Mouse (Mus musculus): ENCODE measurements around the gene Eif3c. TPM values are rescaled to one million over a fixed set of nuclear protein-coding genes. Genes with fewer than 3 reads are reported as not detected.

Eif3c gene
- polyA plus RNA-seq, 1 experiment from 2014 or later = 207 TPM

GRCm38 (mm10) chr7:126595890-126596289 lies 29.7 kb upstream of the Eif3c start:
- Histone ChIP-seq H3K27me3 (ENCODE audit: control insufficient read depth, insufficient read depth, low read length) (no peaks in the 10 kb centered on the region), H3K9ac (ENCODE audit: low read depth, low read length) (no peak overlapping the region), H3K36me3 (ENCODE audit: control insufficient read depth, insufficient read depth, low read length) (no peaks in the 10 kb centered on the region), H3K9me3 (ENCODE audit: control insufficient read depth, low read length) (no peaks in the 10 kb centered on the region), H3K27ac (ENCODE audit: low read depth, low read length) (no peak overlapping the region), H3K4me3 (ENCODE audit: low read length) (no peak overlapping the region), H3K4me2 (replicated peaks; ENCODE audit: low read depth, low read length) (no peak overlapping the region), H3K4me1 (ENCODE audit: control insufficient read depth, insufficient read depth, low read length) (no peaks in the 10 kb centered on the region)
- 88% methylated on average over 5 of the region's 5 CpGs for WGBS
- no peak for ATAC-seq (ENCODE audit: low FRiP score, low TSS enrichment)

DNA sequence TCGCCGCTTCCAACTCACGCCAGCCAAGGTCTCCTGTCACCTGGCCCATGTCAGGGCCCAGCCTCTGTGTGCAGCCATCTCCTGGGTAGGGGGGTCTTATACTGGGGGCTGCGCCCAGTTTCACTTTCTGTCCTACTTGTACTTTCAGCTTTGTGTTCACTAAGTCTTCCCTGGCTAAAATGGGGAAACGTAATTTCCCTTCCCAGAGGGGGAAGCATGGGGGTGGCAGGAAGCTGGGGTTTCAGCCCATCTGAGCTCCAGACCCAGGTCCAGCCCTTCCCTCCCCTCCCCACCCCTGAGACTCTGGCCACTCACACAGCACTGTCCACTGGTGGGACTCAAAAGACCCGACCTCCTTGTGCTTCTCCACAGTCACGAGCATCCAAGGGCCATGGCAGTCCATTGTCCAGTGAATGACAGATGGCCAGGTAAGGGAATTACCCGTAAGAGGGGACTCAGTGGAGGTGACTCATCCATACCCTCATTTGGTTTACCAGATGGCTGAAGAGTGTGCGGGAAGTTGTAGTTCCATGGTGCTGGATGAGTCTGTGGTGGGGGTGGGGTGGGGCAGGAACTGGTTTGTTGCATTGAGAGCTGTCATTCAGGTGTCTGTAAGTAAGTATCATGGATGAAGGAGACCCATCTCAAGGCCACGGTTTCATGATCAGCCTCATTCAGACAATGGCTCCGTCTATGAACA lies 28.8 kb upstream of the Eif3c start, which contains the start of gene Il27:
TSS of gene Il27 (minus strand) at position 80 of the 700 bp plus-strand sequence.
- Histone ChIP-seq H3K27me3 (ENCODE audit: control insufficient read depth, insufficient read depth, low read length) (no peaks in the 10 kb centered on the region), H3K36me3 (ENCODE audit: control insufficient read depth, insufficient read depth, low read length) (no peaks in the 10 kb centered on the region), H3K27ac (ENCODE audit: low read depth, low read length) (no peak within 1 kb of the TSS), H3K4me3 (ENCODE audit: low read length) (no peak within 1 kb of the TSS), H3K4me2 (replicated peaks; ENCODE audit: low read depth, low read length) (no peak within 1 kb of the TSS), H3K4me1 (ENCODE audit: control insufficient read depth, insufficient read depth, low read length) (no peaks in the 10 kb centered on the region), H3K9ac (ENCODE audit: low read depth, low read length) (no peak within 1 kb of the TSS), H3K9me3 (ENCODE audit: control insufficient read depth, low read length) (no peaks in the 10 kb centered on the region)
- WGBS = 79% methylated on average over 11 of the region's 11 CpGs
- no peak for ATAC-seq (ENCODE audit: low FRiP score, low TSS enrichment)

DNA sequence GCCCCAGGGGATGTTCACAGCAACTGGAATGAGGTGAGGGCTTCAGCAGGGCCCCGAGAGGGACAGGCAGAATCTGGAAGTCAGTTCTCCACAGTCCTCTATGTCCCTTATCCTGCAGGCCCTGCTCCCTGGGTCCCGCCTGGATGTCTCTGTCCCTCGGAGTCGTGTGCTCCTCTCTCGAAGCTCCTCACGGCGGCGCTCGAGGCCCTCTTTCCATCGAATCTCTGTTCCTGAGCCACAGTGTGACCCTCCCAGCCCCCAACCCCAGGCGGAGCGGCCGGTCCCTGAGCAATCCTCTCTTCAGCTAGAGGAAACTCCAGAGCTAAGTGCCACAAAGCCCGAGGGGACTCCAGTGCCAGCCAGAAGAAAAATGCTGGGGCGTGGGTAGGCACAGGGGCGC lies 21.6 kb upstream of the Eif3c start:
- 6% methylated on average over 16 of the region's 16 CpGs for WGBS
- Histone ChIP-seq H3K36me3 (ENCODE audit: control insufficient read depth, insufficient read depth, low read length) (no peaks in the 10 kb centered on the region), H3K9me3 (ENCODE audit: control insufficient read depth, low read length) (no peaks in the 10 kb centered on the region), H3K4me2 (replicated peaks; ENCODE audit: low read depth, low read length) (peak overlapping the region; percentile 26; the same call in 1 of the 2 replicates), H3K27me3 (ENCODE audit: control insufficient read depth, insufficient read depth, low read length) (no peaks in the 10 kb centered on the region), H3K4me3 (ENCODE audit: low read length) (no peak overlapping the region), H3K27ac (ENCODE audit: low read depth, low read length) (no peak overlapping the region), H3K4me1 (ENCODE audit: control insufficient read depth, insufficient read depth, low read length) (no peaks in the 10 kb centered on the region; the same call in 1 of the 2 replicates), H3K9ac (ENCODE audit: low read depth, low read length) (peak overlapping the region; percentile 38)
- ATAC-seq (ENCODE audit: low FRiP score, low TSS enrichment) = peak; percentile 59

- ATAC-seq (ENCODE audit: low FRiP score, low TSS enrichment) = no peak
- H3K36me3 ChIP-seq (ENCODE audit: control insufficient read depth, insufficient read depth, low read length) = no peaks in the 10 kb centered on the region
- 0 out of 2 replicates have a peak overlapping the region, but pooled peaks have one; percentile 38 for H3K9ac ChIP-seq (ENCODE audit: low read depth, low read length)
- no peak overlapping the region for H3K4me3 ChIP-seq (ENCODE audit: low read length)
- no peaks in the 10 kb centered on the region for H3K9me3 ChIP-seq (ENCODE audit: control insufficient read depth, low read length)
- WGBS = 33% methylated on average over 8 of the region's 8 CpGs
- H3K4me2 ChIP-seq (replicated peaks; ENCODE audit: low read depth, low read length) = no peak overlapping the region
- H3K27me3 ChIP-seq (ENCODE audit: control insufficient read depth, insufficient read depth, low read length) = no peaks in the 10 kb centered on the region
- no peak overlapping the region for H3K27ac ChIP-seq (ENCODE audit: low read depth, low read length)
- no peaks in the 10 kb centered on the region; the same call in 1 of the 2 replicates for H3K4me1 ChIP-seq (ENCODE audit: control insufficient read depth, insufficient read depth, low read length)
Measured at GRCm38 (mm10) chr7:126586839-126587238, 20.6 kb upstream of the Eif3c start.

DNA sequence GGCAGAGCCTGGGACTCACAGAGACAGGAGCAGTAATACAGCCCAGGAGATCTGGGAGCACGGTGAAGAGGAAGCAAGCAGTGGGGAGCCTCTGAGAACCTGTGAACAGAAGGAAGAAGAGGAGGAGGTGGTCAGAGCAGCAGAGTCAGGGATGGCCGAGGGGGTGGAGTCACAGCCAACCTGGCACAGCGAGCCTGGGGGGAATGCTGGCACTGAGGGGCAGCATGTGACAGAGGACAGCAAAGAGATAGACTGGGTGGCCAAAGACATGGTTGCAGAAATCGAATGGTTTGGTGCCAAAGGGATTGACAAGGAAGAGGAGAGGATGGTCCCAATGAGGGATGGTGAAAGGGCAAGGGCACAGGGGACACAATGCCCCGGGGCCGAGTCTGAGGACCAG lies 19.5 kb upstream of the Eif3c start, which contains the start of gene Cln3:
TSS of gene Cln3 (minus strand) at position 101 of the 400 bp plus-strand sequence.
- H3K36me3 ChIP-seq (ENCODE audit: control insufficient read depth, insufficient read depth, low read length) = no peaks in the 10 kb centered on the region
- H3K4me1 ChIP-seq (ENCODE audit: control insufficient read depth, insufficient read depth, low read length) = no peaks in the 10 kb centered on the region; the same call in 1 of the 2 replicates
- WGBS = 81% methylated on average over 6 of the region's 6 CpGs
- H3K9me3 ChIP-seq (ENCODE audit: control insufficient read depth, low read length) = no peaks in the 10 kb centered on the region
- no peaks in the 10 kb centered on the region for H3K27me3 ChIP-seq (ENCODE audit: control insufficient read depth, insufficient read depth, low read length)
- ATAC-seq (ENCODE audit: low FRiP score, low TSS enrichment) = no peak
- H3K4me3 ChIP-seq (ENCODE audit: low read length) = no peak within 1 kb of the TSS
- H3K27ac ChIP-seq (ENCODE audit: low read depth, low read length) = no peak within 1 kb of the TSS
- no peak within 1 kb of the TSS for H3K4me2 ChIP-seq (replicated peaks; ENCODE audit: low read depth, low read length)
- H3K9ac ChIP-seq (ENCODE audit: low read depth, low read length) = no peak within 1 kb of the TSS

GRCm38 (mm10) chr7:126584506-126584977 lies 18.3 kb upstream of the Eif3c start, which contains the start of gene Apobr:
Gene Apobr, plus strand, starts transcription at chr7:126584942.
- H3K4me3 ChIP-seq (ENCODE audit: low read length) = peak within 1 kb of the TSS; percentile 55
- H3K27me3 ChIP-seq (ENCODE audit: control insufficient read depth, insufficient read depth, low read length) = no peaks in the 10 kb centered on the region
- no peaks in the 10 kb centered on the region; the same call in 1 of the 2 replicates for H3K4me1 ChIP-seq (ENCODE audit: control insufficient read depth, insufficient read depth, low read length)
- WGBS = 76% methylated on average over 8 of the region's 8 CpGs
- H3K4me2 ChIP-seq (replicated peaks; ENCODE audit: low read depth, low read length) = peak within 1 kb of the TSS; percentile 55; the same call in 1 of the 2 replicates
- no peak within 1 kb of the TSS for H3K27ac ChIP-seq (ENCODE audit: low read depth, low read length)
- no peaks in the 10 kb centered on the region for H3K36me3 ChIP-seq (ENCODE audit: control insufficient read depth, insufficient read depth, low read length)
- no peak for ATAC-seq (ENCODE audit: low FRiP score, low TSS enrichment)
- 0 out of 2 replicates have a peak within 1 kb of the TSS, but pooled peaks have one; percentile 57 for H3K9ac ChIP-seq (ENCODE audit: low read depth, low read length)
- no peaks in the 10 kb centered on the region for H3K9me3 ChIP-seq (ENCODE audit: control insufficient read depth, low read length)

DNA sequence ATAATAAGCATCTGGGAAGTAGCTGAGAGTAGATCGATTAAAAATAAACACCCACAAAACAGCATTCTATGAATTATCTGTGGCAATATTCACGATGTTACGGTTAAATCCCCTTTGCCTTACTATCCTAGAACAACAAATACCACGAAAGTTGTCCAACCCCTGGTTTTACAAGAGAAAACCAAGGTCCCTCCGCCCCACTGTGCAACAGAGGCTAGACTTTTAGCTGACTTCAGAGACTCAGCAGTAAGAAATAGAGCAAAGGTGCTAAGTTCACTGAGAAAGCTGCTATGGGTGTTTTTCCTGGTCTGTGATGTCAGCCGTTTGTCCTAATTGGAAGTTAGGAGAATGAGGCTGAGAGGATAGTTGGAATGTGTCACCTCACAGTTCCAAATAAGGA lies 17.6 kb upstream of the Eif3c start:
- Histone ChIP-seq H3K4me3 (ENCODE audit: low read length) (peak overlapping the region; percentile 55), H3K4me1 (ENCODE audit: control insufficient read depth, insufficient read depth, low read length) (no peaks in the 10 kb centered on the region; the same call in 1 of the 2 replicates), H3K36me3 (ENCODE audit: control insufficient read depth, insufficient read depth, low read length) (peaks cover 1% of the 10 kb centered on the region; the same call in 1 of the 2 replicates), H3K4me2 (replicated peaks; ENCODE audit: low read depth, low read length) (peak overlapping the region; percentile 55), H3K9me3 (ENCODE audit: control insufficient read depth, low read length) (no peaks in the 10 kb centered on the region), H3K27me3 (ENCODE audit: control insufficient read depth, insufficient read depth, low read length) (no peaks in the 10 kb centered on the region), H3K27ac (ENCODE audit: low read depth, low read length) (no peak overlapping the region), H3K9ac (ENCODE audit: low read depth, low read length) (0 out of 2 replicates have a peak overlapping the region, but pooled peaks have one; percentile 57)
- ATAC-seq (ENCODE audit: low FRiP score, low TSS enrichment) = no peak
- WGBS = 54% methylated on average over 6 of the region's 6 CpGs

GRCm38 (mm10) chr7:126583251-126583709 lies 17.1 kb upstream of the Eif3c start:
- Histone ChIP-seq H3K27ac (ENCODE audit: low read depth, low read length) (peak overlapping the region; percentile 77), H3K9me3 (ENCODE audit: control insufficient read depth, low read length) (no peaks in the 10 kb centered on the region), H3K27me3 (ENCODE audit: control insufficient read depth, insufficient read depth, low read length) (no peaks in the 10 kb centered on the region), H3K4me2 (replicated peaks; ENCODE audit: low read depth, low read length) (peak overlapping the region; percentile 55), H3K4me1 (ENCODE audit: control insufficient read depth, insufficient read depth, low read length) (no peaks in the 10 kb centered on the region; the same call in 1 of the 2 replicates), H3K9ac (ENCODE audit: low read depth, low read length) (peak overlapping the region; percentile 57), H3K36me3 (ENCODE audit: control insufficient read depth, insufficient read depth, low read length) (peaks cover 5% of the 10 kb centered on the region; the same call in 1 of the 2 replicates), H3K4me3 (ENCODE audit: low read length) (peak overlapping the region; percentile 55)
- WGBS = 1% methylated on average over 22 of the region's 22 CpGs
- ATAC-seq (ENCODE audit: low FRiP score, low TSS enrichment) = peak; percentile 85

- peak overlapping the region; percentile 77; the same call in 1 of the 2 replicates for H3K27ac ChIP-seq (ENCODE audit: low read depth, low read length)
- WGBS = 3% methylated on average over 20 of the region's 20 CpGs
Measured at GRCm38 (mm10) chr7:126582759-126583158, 16.5 kb upstream of the Eif3c start.

More at GRCm38 (mm10) chr7:126582759-126583158, 16.5 kb upstream of the Eif3c start:
- Histone ChIP-seq H3K9me3 (ENCODE audit: control insufficient read depth, low read length) (no peaks in the 10 kb centered on the region), H3K36me3 (ENCODE audit: control insufficient read depth, insufficient read depth, low read length) (peaks cover 5% of the 10 kb centered on the region; the same call in 1 of the 2 replicates), H3K9ac (ENCODE audit: low read depth, low read length) (peak overlapping the region; percentile 57; the same call in 1 of the 2 replicates), H3K27me3 (ENCODE audit: control insufficient read depth, insufficient read depth, low read length) (no peaks in the 10 kb centered on the region), H3K4me1 (ENCODE audit: control insufficient read depth, insufficient read depth, low read length) (no peaks in the 10 kb centered on the region; the same call in 1 of the 2 replicates), H3K4me2 (replicated peaks; ENCODE audit: low read depth, low read length) (peak overlapping the region; percentile 55), H3K4me3 (ENCODE audit: low read length) (peak overlapping the region; percentile 55)
- ATAC-seq (ENCODE audit: low FRiP score, low TSS enrichment) = peak; percentile 79

Data from kidney, embryonic 14.5 days (tissue).